Mouse (Mus musculus) testis, adult 2 months (tissue): ENCODE measurements around the gene Fbrs.

Experiments
- CTCF ChIP-seq: fragments of 200-500 bp; IDR thresholded peaks from 2 replicates; pipeline ENCODE4 v1.5.1; 2012; ENCODE audit warnings: low read depth, mild to moderate bottlenecking, inconsistent platforms, low read length, moderate library complexity; ENCODE audit not compliant: control insufficient read depth, insufficient read depth, insufficient replicate concordance
- POLR2A ChIP-seq: fragments of 200-500 bp; IDR thresholded peaks from 2 replicates; pipeline ENCODE4 v1.6.1; 2012; ENCODE audit warnings: low read depth, mild to moderate bottlenecking, inconsistent platforms, low read length, moderate library complexity; ENCODE audit not compliant: control insufficient read depth

DNA sequence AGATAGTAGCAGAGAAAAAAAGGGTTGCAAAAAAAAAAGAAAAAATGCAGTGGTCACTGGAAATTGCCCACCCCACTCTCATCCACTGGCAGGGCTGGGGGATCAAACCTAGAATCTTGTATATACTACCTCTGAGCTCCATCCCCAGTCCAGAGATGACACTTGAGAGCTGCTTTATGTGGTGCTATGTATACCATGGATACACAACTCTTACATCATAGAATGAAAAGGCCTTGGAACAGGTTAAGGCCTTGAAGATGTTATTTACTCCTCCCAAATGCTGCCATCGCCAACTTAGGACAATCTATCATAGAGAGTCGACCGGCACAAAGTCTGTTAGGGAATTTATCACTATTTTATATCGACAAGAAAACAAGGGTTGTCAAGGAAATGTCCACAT lies 2.1 kb upstream of the Fbrs start:
- TF ChIP-seq POLR2A (no peak), CTCF (no peak)
